9 mouse cellular contexts compared by ENCODE assay signal in the genomic region with DNA sequence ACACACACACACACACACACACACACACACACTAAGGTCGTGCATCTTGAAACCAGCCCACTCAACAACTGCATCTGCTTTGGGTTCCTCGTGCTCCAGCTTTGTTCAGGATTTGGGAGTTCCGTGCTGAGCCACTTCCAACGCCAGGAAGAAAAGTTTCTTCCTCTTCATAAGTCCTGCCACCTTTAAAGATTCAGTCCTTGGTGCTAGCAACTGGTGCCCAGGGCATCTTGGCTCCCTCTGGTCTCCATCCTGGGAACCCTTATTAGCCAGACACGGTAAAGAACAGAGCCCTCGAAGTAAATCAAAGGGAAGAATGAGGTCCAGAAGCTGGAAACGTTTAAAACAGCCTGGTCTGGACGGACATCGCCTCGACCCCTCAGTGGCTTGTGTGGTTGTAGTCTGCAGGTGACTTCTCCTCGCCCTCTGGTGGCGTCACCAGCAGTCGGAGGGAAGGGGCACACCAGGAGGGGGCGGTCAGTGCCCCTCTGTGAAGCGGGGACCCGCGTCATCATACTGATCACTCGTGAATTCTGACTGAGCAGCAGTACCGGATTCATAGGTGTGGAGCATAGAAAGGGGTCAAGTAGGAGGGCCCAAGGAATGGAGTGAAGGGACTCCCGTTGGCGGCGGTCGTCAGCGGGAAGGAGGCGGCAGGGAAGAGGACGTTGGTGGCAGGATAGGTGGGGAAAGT. TPM values are rescaled to one million over a fixed set of nuclear protein-coding genes. Genes with fewer than 3 reads are reported as not detected.
A peak's percentile ranks its signal among the peaks of the same experiment; 100 is the strongest.
DNase-seq lines count a peak whose midpoint lies in the region; ATAC-seq and TF ChIP-seq lines count a peak whose summit lies in the region.
"Had no signal": no experiment of that assay in that cellular context is flagged by ENCODE, and none has a peak within 500 bp of the region (broad histone marks: within the 10 kb centered on the region; RNA-seq: fewer than 3 reads in every experiment).

No protein-coding gene starts in this region.

- no peaks in the 10 kb centered on the region for H3K36me3 ChIP-seq in heart, adult 2 months (ENCODE audit: control insufficient read depth, insufficient read depth, low read length)
- H3K36me3 ChIP-seq in ES-E14 (ENCODE audit: control insufficient read depth, insufficient read depth, low read length, poor library complexity, severe bottlenecking) = no peaks in the 10 kb centered on the region
- no peaks in the 10 kb centered on the region for H3K36me3 ChIP-seq in hindbrain, embryonic 11.5 days (ENCODE audit: control insufficient read depth, insufficient read depth, low read length)

- H3K4me1 ChIP-seq in heart, adult 2 months (ENCODE audit: control insufficient read depth, insufficient read depth, low read length) = no peaks in the 10 kb centered on the region; the same call in 1 of the 2 replicates
- H3K4me1 ChIP-seq in ES-E14 (ENCODE audit: control insufficient read depth in 2 of 2, insufficient read depth in 2 of 2, low read length in 2 of 2, poor library complexity in 1 of 2) = peaks cover 3 to 5% of the 10 kb centered on the region in 2 experiments; a peak in 3 of 4 replicates
- peaks cover 13% of the 10 kb centered on the region for H3K4me1 ChIP-seq in hindbrain, embryonic 11.5 days (replicated peaks; ENCODE audit: control insufficient read depth, insufficient read depth, low read length)

- peak overlapping the region; percentile 66 for H3K9ac ChIP-seq in heart, adult 2 months (ENCODE audit: low read depth, low read length)
- H3K9ac ChIP-seq in ES-E14 (ENCODE audit: insufficient read depth, low read depth, low read length, poor library complexity, severe bottlenecking) = peak overlapping the region; percentile 52; the same call in 1 of the 2 replicates
- peak overlapping the region; percentile 17 for H3K9ac ChIP-seq in hindbrain, embryonic 11.5 days (ENCODE audit: low read depth, low read length)

- TF ChIP-seq CTCF in heart, adult 2 months (IDR thresholded peaks at IDR 0.05) = peak; percentile 29

- no peak for TF ChIP-seq POLR2A in heart, adult 2 months (IDR thresholded peaks at IDR 0.05; ENCODE audit: insufficient read depth, low read depth, low read length)

- no peaks in the 10 kb centered on the region for H3K9me3 ChIP-seq in ES-E14 (ENCODE audit: control insufficient read depth, insufficient read depth, low read depth, low read length)
- no peaks in the 10 kb centered on the region for H3K9me3 ChIP-seq in hindbrain, embryonic 11.5 days (ENCODE audit: control insufficient read depth, low read length)

- H3K27me3 ChIP-seq in heart, adult 2 months (ENCODE audit: control insufficient read depth, insufficient read depth, low read length) = peaks cover 20% of the 10 kb centered on the region
- peaks cover 55% of the 10 kb centered on the region for H3K27me3 ChIP-seq in hindbrain, embryonic 11.5 days (ENCODE audit: control insufficient read depth, insufficient read depth, low read length)

- no peak for DNase-seq in heart, adult 2 months
- DNase-seq in heart, postnatal 10 days = no peak
- DNase-seq in ES-E14 (ENCODE audit: low read depth, low spot score) = no peak
- no peak for DNase-seq in hindbrain, embryonic 11.5 days (ENCODE audit: low spot score)
- DNase-seq in spleen, postnatal 10 days (ENCODE audit: low spot score in 2 of 2) = no peak
- DNase-seq in ovary, postnatal 14 days (ENCODE audit: low spot score) = no peak
- DNase-seq in gastrocnemius, postnatal 10 days = no peak
- DNase-seq: lung, adult 18-20 months had no signal

- no peak for TF ChIP-seq EP300 in heart, adult 2 months (IDR thresholded peaks at IDR 0.05; ENCODE audit: insufficient read depth, low read depth, low read length)

- no peaks in the 10 kb centered on the region for H3K79me2 ChIP-seq in heart, adult 2 months (replicated peaks; ENCODE audit: control insufficient read depth, insufficient read depth, low read length)

- ATAC-seq in hindbrain, embryonic 11.5 days (ENCODE audit: low FRiP score) = 0 out of 2 replicates have a peak, but pooled peaks have one; percentile 13
- ATAC-seq in megakaryocyte, adult 5-6 weeks (ENCODE audit: poor library complexity, severe bottlenecking) = peak; percentile 27; the same call in 1 of the 2 replicates

- WGBS in heart, adult 2 months = 13% methylated on average over 26 of the region's 26 CpGs
- WGBS in hindbrain, embryonic 11.5 days = 10% methylated on average over 25 of the region's 26 CpGs

- H3K27ac ChIP-seq in heart, adult 2 months = no peak overlapping the region
- no peak overlapping the region for H3K27ac ChIP-seq in ES-E14 (ENCODE audit: insufficient read depth, low read depth, low read length, poor library complexity, severe bottlenecking)
- no peak overlapping the region for H3K27ac ChIP-seq in hindbrain, embryonic 11.5 days (ENCODE audit: low read depth, low read length)

- peak overlapping the region; percentile 83 for H3K4me2 ChIP-seq in hindbrain, embryonic 11.5 days (replicated peaks; ENCODE audit: low read depth, low read length)

- in situ Hi-C loops in ES-E14 (cut with MboI; ENCODE audit: low sequenced_read_pairs in 2 of 2, unreplicated experiment in 2 of 2) = loop anchor here (10.0 kb wide), 1 partner anchor 1042 kb away; no protein-coding TSS in a partner anchor

- intact Hi-C loops in heart, adult 2 months (cut with DNase I) = no loop called here
- intact Hi-C loops in heart, postnatal 10 days (cut with DNase I) = no loop called here

- peak overlapping the region; percentile 43 for H3K4me3 ChIP-seq in heart, adult 2 months
- peak overlapping the region; percentile 43 to 64 for H3K4me3 ChIP-seq in ES-E14 (ENCODE audit: insufficient read depth in 1 of 2, low read depth in 1 of 2, low read length in 2 of 2, poor library complexity in 1 of 2, severe bottlenecking in 1 of 2)
- H3K4me3 ChIP-seq in hindbrain, embryonic 11.5 days (ENCODE audit: low read depth, low read length) = peak overlapping the region; percentile 40

TF ChIP-seq in ES-E14, 5 proteins besides CTCF, POLR2A, EP300 and RAD21:
- TF ChIP-seq ZC3H11A (IDR thresholded peaks at IDR 0.05; ENCODE audit: borderline replicate concordance, low read depth, low read length) (no peak), ZNF384 (IDR thresholded peaks at IDR 0.05; ENCODE audit: low read depth, low read length) (no peak), HCFC1 (IDR thresholded peaks at IDR 0.05; ENCODE audit: borderline replicate concordance, insufficient read depth, low read length) (no peak), CHD2 (IDR thresholded peaks at IDR 0.05; ENCODE audit: low read depth, low read length) (no peak), MAFK (IDR thresholded peaks at IDR 0.05; ENCODE audit: insufficient read depth, low read depth, low read length) (no peak)

RNA-seq across cellular contexts. Expression of gene Nkx1-2, which starts 2.7 kb away (rescaled TPM):
- total RNA-seq in heart, adult 2 months (2021) = not detected
- not detected in 2 replicates for polyA plus RNA-seq in heart, adult 2 months (2012; rRNA removed)
- total RNA-seq in heart, postnatal 10 days (2021) = not detected
- 0.58 and 0.80 TPM in 2 replicates for total RNA-seq in ES-E14 (2012; rRNA removed)
- 4.5 and 6.8 TPM in 2 replicates for polyA plus RNA-seq in hindbrain, embryonic 11.5 days (2014; fragmentation: Nextera tagmentation; extraction: Ambion mirVana)
- not detected in 2 replicates for total RNA-seq in megakaryocyte, adult 5-6 weeks (2015)
- not detected in 2 replicates for total RNA-seq in megakaryocyte, adult 5-6 weeks (2017)
- total RNA-seq in gastrocnemius, postnatal 10 days (2021) = not detected

RNA-seq across cellular contexts. Expression of gene Lhpp, which starts 13.7 kb away (rescaled TPM):
- 10 to 100 TPM; 13.8 to 13.9 TPM for total RNA-seq in heart, adult 2 months (2021)
- 22.0 and 26.6 TPM in 2 replicates for polyA plus RNA-seq in heart, adult 2 months (2012; rRNA removed)
- total RNA-seq in heart, postnatal 10 days (2021) = 10 to 100 TPM; 18.0 to 18.4 TPM
- 7.2 and 11.9 TPM in 2 replicates for total RNA-seq in ES-E14 (2012; rRNA removed)
- 20.4 and 22.4 TPM in 2 replicates for polyA plus RNA-seq in hindbrain, embryonic 11.5 days (2014; fragmentation: Nextera tagmentation; extraction: Ambion mirVana)
- 5.1 and 6.9 TPM in 2 replicates for total RNA-seq in megakaryocyte, adult 5-6 weeks (2015)
- total RNA-seq in megakaryocyte, adult 5-6 weeks (2017) = 5.8 and 6.1 TPM in 2 replicates
- 10 to 100 TPM in 1 of 2 experiments, 1 to 10 TPM in 1; 9.6 to 11.7 TPM for total RNA-seq in gastrocnemius, postnatal 10 days (2021)

RNA-seq across cellular contexts. Expression of gene Oat, which starts 20.5 kb away (rescaled TPM):
- total RNA-seq in heart, adult 2 months (2021) = 100 to 1,000 TPM; 161 to 197 TPM
- 170 and 253 TPM in 2 replicates for polyA plus RNA-seq in heart, adult 2 months (2012; rRNA removed)
- total RNA-seq in heart, postnatal 10 days (2021) = 100 to 1,000 TPM; 116 to 121 TPM
- total RNA-seq in ES-E14 (2012; rRNA removed) = 28.5 and 60.2 TPM in 2 replicates
- 138 and 144 TPM in 2 replicates for polyA plus RNA-seq in hindbrain, embryonic 11.5 days (2014; fragmentation: Nextera tagmentation; extraction: Ambion mirVana)
- 61.8 and 66.0 TPM in 2 replicates for total RNA-seq in megakaryocyte, adult 5-6 weeks (2015)
- total RNA-seq in megakaryocyte, adult 5-6 weeks (2017) = 59.2 and 62.0 TPM in 2 replicates
- 10 to 100 TPM; 84.0 to 92.9 TPM for total RNA-seq in gastrocnemius, postnatal 10 days (2021)
